Mouse (Mus musculus): ENCODE data around the gene Peli2. TPM values are rescaled to one million over a fixed set of nuclear protein-coding genes. Genes with fewer than 3 reads are reported as not detected.

The Peli2 gene
- polyA plus RNA-seq, 1 experiment, result 18.7 TPM

DNA sequence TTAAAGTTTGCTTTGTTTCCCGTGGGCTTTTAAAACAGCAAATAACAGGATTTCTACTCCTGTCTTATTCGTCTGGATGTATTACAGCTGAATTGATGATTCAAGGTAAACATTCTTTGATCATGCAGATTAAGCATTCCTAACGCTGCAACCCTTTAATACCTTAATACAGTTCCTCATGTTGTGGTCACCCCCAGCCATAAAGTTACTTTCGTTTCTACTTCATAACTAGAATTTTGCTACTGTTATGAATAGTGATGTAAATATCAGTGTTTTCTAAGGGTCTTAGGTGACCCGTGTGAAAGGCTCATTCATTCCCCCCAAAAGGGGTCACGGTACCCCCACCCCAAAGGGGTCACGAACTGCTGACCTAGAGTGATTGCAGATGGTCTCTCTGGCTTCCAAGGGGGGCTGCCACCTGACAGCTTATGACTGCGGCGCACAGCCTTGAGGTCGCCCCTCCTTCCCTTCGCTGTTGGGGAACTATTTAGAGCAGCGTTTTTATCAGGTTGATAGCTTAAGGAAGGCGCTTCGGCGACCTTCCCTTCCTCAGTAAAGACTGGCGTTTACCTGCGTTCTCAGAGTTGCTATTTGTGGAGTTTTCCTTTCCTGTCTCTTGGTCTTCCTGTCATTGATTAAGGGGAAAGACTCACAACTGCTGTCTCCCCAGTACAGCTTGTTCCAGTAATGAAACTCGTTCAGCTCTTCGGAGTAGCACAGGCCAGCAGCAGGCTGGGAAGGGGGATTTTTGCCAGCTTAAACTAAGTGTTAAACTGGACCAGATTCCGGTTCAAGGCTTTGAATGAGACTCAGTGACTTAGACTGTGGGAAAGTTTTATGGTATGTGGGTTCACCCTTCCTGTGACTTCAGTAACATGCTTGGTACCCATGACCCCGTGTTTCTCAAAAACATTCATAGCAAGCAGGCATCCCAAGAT is 12.5 kb downstream of the Peli2 start:
- DNase-seq, result no peak
- Histone ChIP-seq H3K4me3 (replicated peaks; ENCODE audit: extremely low read depth, low read depth, low read length) (peak overlapping the region; percentile 8), H3K4me1 (ENCODE audit: control insufficient read depth, insufficient read depth, low read length) (peaks cover 24% of the 10 kb centered on the region)
- 24% methylated on average over 21 of the region's 21 CpGs for WGBS
- no peak for TF ChIP-seq POLR2A (IDR thresholded peaks at IDR 0.05; ENCODE audit: borderline replicate concordance, extremely low read depth, low read depth, low read length)
- no peak for TF ChIP-seq CTCF (IDR thresholded peaks at IDR 0.05; ENCODE audit: insufficient read depth, low read length)

DNA sequence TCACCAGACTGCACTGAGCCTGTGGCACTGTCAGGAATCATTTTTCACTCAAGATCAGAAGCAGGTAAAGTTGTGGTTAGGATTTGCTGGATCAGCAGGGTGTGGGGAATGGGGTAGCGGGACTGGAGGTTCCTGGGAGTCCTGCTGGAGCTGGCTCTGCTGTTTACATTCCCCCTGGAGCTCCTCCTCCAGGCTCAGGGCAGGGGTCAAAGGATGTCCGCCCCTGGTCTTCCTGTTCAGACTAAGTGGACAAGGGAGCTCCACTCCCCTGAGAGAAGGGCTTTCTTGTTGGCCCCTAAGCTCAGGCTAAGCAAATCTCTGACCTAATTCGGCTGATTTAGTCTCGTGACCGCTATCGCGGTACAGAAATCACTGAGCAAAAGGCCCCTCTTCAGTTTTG is 13.7 kb downstream of the Peli2 start:
- peak; percentile 35; the same call in 1 of the 2 replicates for TF ChIP-seq POLR2A (IDR thresholded peaks at IDR 0.05; ENCODE audit: borderline replicate concordance, extremely low read depth, low read depth, low read length)
- TF ChIP-seq CTCF (IDR thresholded peaks at IDR 0.05; ENCODE audit: insufficient read depth, low read length), result no peak
- Histone ChIP-seq H3K4me1 (ENCODE audit: control insufficient read depth, insufficient read depth, low read length) (peaks cover 24% of the 10 kb centered on the region), H3K4me3 (replicated peaks; ENCODE audit: extremely low read depth, low read depth, low read length) (peak overlapping the region; percentile 25)
- no peak for DNase-seq
- 36% methylated on average over 7 of the region's 7 CpGs for WGBS

GRCm38 (mm10) chr14:48135816-48136345 is 15.3 kb downstream of the Peli2 start:
- WGBS, result 83% methylated on average over 11 of the region's 11 CpGs
- DNase-seq, result no peak
- peaks cover 24% of the 10 kb centered on the region for H3K4me1 ChIP-seq (ENCODE audit: control insufficient read depth, insufficient read depth, low read length)
- TF ChIP-seq CTCF (IDR thresholded peaks at IDR 0.05; ENCODE audit: insufficient read depth, low read length) (no peak), POLR2A (IDR thresholded peaks at IDR 0.05; ENCODE audit: borderline replicate concordance, extremely low read depth, low read depth, low read length) (no peak)
- H3K4me3 ChIP-seq (replicated peaks; ENCODE audit: extremely low read depth, low read depth, low read length), result no peak overlapping the region

DNA sequence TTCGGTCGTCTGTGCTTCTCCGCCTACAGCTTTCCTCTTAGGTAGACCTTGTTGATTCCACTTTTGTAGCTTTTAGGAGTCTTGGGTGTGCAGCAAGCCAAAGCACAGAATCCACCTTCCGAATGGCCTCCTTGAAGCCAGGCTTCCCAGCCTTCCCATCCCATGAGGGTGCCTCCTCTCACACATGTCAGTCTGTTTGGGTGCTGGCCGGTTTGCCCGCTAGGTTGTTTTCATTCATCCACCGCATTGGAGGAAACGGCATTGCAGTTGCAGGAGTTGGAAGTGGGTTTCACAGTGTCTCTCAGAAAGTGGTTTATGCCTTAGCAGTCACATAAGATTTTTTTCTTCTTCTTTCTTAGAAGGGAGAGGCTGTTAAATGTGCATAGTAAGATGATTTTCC is 17.1 kb downstream of the Peli2 start:
- DNase-seq, result no peak
- no peak overlapping the region for H3K4me3 ChIP-seq (replicated peaks; ENCODE audit: extremely low read depth, low read depth, low read length)
- 39% methylated on average over 8 of the region's 8 CpGs for WGBS
- TF ChIP-seq POLR2A (IDR thresholded peaks at IDR 0.05; ENCODE audit: borderline replicate concordance, extremely low read depth, low read depth, low read length) (no peak), CTCF (IDR thresholded peaks at IDR 0.05; ENCODE audit: insufficient read depth, low read length) (no peak)
- peaks cover 15% of the 10 kb centered on the region for H3K4me1 ChIP-seq (ENCODE audit: control insufficient read depth, insufficient read depth, low read length)

GRCm38 (mm10) chr14:48138138-48138537 is 17.5 kb downstream of the Peli2 start:
- TF ChIP-seq CTCF (IDR thresholded peaks at IDR 0.05; ENCODE audit: insufficient read depth, low read length) (peak; percentile 46), POLR2A (IDR thresholded peaks at IDR 0.05; ENCODE audit: borderline replicate concordance, extremely low read depth, low read depth, low read length) (no peak)
- H3K4me1 ChIP-seq (ENCODE audit: control insufficient read depth, insufficient read depth, low read length), result peaks cover 15% of the 10 kb centered on the region
- DNase-seq, result no peak
- 38% methylated on average over 8 of the region's 8 CpGs for WGBS
- no peak overlapping the region for H3K4me3 ChIP-seq (replicated peaks; ENCODE audit: extremely low read depth, low read depth, low read length)

DNA sequence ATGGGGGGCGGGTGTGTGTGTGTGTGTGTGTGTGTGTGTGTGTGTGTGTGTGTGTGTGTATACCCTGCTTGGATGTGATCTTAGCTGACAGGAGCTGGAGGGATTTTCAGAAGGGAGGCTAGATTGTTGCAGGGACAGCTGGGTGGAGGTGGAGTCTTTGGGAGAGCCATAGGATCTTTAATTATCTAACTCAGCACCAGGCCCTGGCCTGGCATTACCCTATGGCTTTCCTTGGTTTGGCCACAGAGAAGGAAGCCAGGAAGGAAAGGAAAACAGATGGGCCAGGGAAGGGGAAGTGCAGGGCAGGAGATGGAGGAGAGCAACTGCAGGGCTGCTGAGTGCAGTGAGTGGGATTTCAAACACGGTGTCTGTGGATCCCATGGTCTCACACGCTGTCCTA is 18.8 kb downstream of the Peli2 start:
- WGBS, result 84% methylated on average over 3 of the region's 3 CpGs
- no peak overlapping the region for H3K4me3 ChIP-seq (replicated peaks; ENCODE audit: extremely low read depth, low read depth, low read length)
- peaks cover 5% of the 10 kb centered on the region for H3K4me1 ChIP-seq (ENCODE audit: control insufficient read depth, insufficient read depth, low read length)
- TF ChIP-seq CTCF (IDR thresholded peaks at IDR 0.05; ENCODE audit: insufficient read depth, low read length), result no peak
- TF ChIP-seq POLR2A (IDR thresholded peaks at IDR 0.05; ENCODE audit: borderline replicate concordance, extremely low read depth, low read depth, low read length), result no peak
- DNase-seq, result no peak

DNA sequence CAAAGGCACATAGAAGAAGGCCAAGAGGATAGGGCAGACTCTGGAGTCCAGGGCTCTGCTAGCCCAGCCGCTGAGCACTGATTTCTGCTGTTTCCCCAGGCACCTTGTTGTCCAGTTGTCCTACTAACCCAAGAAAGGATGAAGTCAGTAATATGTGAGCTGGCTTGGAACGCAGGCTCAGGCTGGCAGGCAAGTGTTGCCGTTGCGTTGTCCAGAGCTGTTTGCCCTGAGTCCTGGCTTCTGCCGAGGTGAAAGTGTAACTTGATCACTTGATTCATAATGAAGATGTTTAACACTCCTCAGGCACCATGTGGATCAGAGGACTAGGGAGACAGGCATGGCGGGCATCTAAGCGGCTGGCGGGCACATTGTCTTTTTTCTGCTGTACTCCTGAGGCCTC is 21.1 kb downstream of the Peli2 start:
- DNase-seq, result no peak
- Histone ChIP-seq H3K4me1 (ENCODE audit: control insufficient read depth, insufficient read depth, low read length) (peaks cover 5% of the 10 kb centered on the region), H3K4me3 (replicated peaks; ENCODE audit: extremely low read depth, low read depth, low read length) (no peak overlapping the region)
- whole genome bisulfite sequencing, result 81% methylated on average over 8 of the region's 8 CpGs
- TF ChIP-seq CTCF (IDR thresholded peaks at IDR 0.05; ENCODE audit: insufficient read depth, low read length) (no peak), POLR2A (IDR thresholded peaks at IDR 0.05; ENCODE audit: borderline replicate concordance, extremely low read depth, low read depth, low read length) (no peak)

- no peak for TF ChIP-seq CTCF (IDR thresholded peaks at IDR 0.05; ENCODE audit: insufficient read depth, low read length)
- TF ChIP-seq POLR2A (IDR thresholded peaks at IDR 0.05; ENCODE audit: borderline replicate concordance, extremely low read depth, low read depth, low read length), result no peak
- Histone ChIP-seq H3K4me3 (replicated peaks; ENCODE audit: extremely low read depth, low read depth, low read length) (no peak overlapping the region), H3K4me1 (ENCODE audit: control insufficient read depth, insufficient read depth, low read length) (peaks cover 2% of the 10 kb centered on the region)
- 77% methylated on average over 10 of the region's 10 CpGs for WGBS
- DNase-seq, result no peak
Measured at GRCm38 (mm10) chr14:48142696-48143095, 22.1 kb downstream of the Peli2 start.

- 81% methylated on average over 4 of the region's 4 CpGs for WGBS
- TF ChIP-seq CTCF (IDR thresholded peaks at IDR 0.05; ENCODE audit: insufficient read depth, low read length) (no peak), POLR2A (IDR thresholded peaks at IDR 0.05; ENCODE audit: borderline replicate concordance, extremely low read depth, low read depth, low read length) (no peak)
- no peak overlapping the region for H3K4me3 ChIP-seq (replicated peaks; ENCODE audit: extremely low read depth, low read depth, low read length)
- H3K4me1 ChIP-seq (ENCODE audit: control insufficient read depth, insufficient read depth, low read length), result no peaks in the 10 kb centered on the region
- no peak for DNase-seq
Measured at GRCm38 (mm10) chr14:48143141-48143540, 22.5 kb downstream of the Peli2 start.

DNA sequence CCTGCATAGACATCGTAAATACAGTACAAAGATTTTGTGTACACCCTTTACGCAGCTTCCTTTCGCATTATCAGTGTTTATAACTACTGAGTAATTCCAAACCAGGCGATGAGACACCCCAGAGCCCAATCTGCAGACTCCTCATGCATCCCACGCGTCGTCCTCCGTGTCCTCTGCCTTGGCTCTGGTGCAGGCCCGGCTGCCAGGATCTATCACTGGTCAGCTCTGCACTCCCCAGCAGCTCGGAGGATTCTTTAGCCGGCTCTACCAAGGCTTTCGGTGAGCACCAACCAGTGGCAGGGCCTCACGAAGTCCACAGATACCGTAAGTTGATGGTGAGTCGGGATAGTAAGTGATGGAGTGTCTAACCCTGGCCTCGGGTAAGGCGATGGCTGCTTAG is 23.7 kb downstream of the Peli2 start:
- DNase-seq, result no peak
- no peak overlapping the region for H3K4me3 ChIP-seq (replicated peaks; ENCODE audit: extremely low read depth, low read depth, low read length)
- no peaks in the 10 kb centered on the region for H3K4me1 ChIP-seq (ENCODE audit: control insufficient read depth, insufficient read depth, low read length)
- WGBS, result 74% methylated on average over 17 of the region's 17 CpGs
- TF ChIP-seq POLR2A (IDR thresholded peaks at IDR 0.05; ENCODE audit: borderline replicate concordance, extremely low read depth, low read depth, low read length) (no peak), CTCF (IDR thresholded peaks at IDR 0.05; ENCODE audit: insufficient read depth, low read length) (no peak)
